Mouse (Mus musculus): ENCODE data around the gene Fam171a2. TPM values are rescaled to one million over a fixed set of nuclear protein-coding genes. Genes with fewer than 3 reads are reported as not detected.
"Not testable (repeated sequence)": the region's sequence is repeated elsewhere in the genome, so short reads cannot be mapped to it uniquely, and the experiment has no call there.

Gene Fam171a2
- total RNA-seq, 4 experiments from 2014 or later, result 2.5 to 5.4 (median 3.6) TPM

- peak; percentile 93 for DNase-seq (ENCODE audit: low spot score)
These were observed 35.8 kb downstream of the Fam171a2 start for GRCm38 (mm10) chr11:102411704-102412103.

GRCm38 (mm10) chr11:102411061-102411460, 36.4 kb downstream of the Fam171a2 start:
- no peak for DNase-seq (ENCODE audit: low spot score)

GRCm38 (mm10) chr11:102410345-102410744, 37.1 kb downstream of the Fam171a2 start:
- DNase-seq (ENCODE audit: low spot score), result not testable (repeated sequence)

GRCm38 (mm10) chr11:102409795-102410330, 37.6 kb downstream of the Fam171a2 start:
- DNase-seq (ENCODE audit: low spot score), result no peak

GRCm38 (mm10) chr11:102408888-102409794, 38.3 kb downstream of the Fam171a2 start:
- DNase-seq (ENCODE audit: low spot score), result no peak

GRCm38 (mm10) chr11:102408344-102408876, 39.1 kb downstream of the Fam171a2 start:
- peak; percentile 100 for DNase-seq (ENCODE audit: low spot score)

GRCm38 (mm10) chr11:102407834-102408215, 39.7 kb downstream of the Fam171a2 start, which contains the start of gene Slc25a39:
Gene Slc25a39 (minus strand): TSS chr11:102407946.
- no peak for DNase-seq (ENCODE audit: low spot score)

- DNase-seq (ENCODE audit: low spot score), result peak; percentile 83
These were observed 40.3 kb downstream of the Fam171a2 start for GRCm38 (mm10) chr11:102406900-102407833.

- no peak for DNase-seq (ENCODE audit: low spot score)
These were observed 41.1 kb downstream of the Fam171a2 start for GRCm38 (mm10) chr11:102406401-102406800.

GRCm38 (mm10) chr11:102405544-102406285, 41.8 kb downstream of the Fam171a2 start:
- no peak for DNase-seq (ENCODE audit: low spot score)

GRCm38 (mm10) chr11:102404161-102405010, 43.1 kb downstream of the Fam171a2 start:
- no peak for DNase-seq (ENCODE audit: low spot score)

GRCm38 (mm10) chr11:102403657-102404056, 43.8 kb downstream of the Fam171a2 start:
- DNase-seq (ENCODE audit: low spot score), result no peak

GRCm38 (mm10) chr11:102401898-102402500, 45.5 kb downstream of the Fam171a2 start:
- DNase-seq (ENCODE audit: low spot score), result no peak

GRCm38 (mm10) chr11:102400513-102401084, 46.9 kb downstream of the Fam171a2 start:
- DNase-seq (ENCODE audit: low spot score), result no peak

- DNase-seq (ENCODE audit: low spot score), result no peak
These were observed 47.8 kb downstream of the Fam171a2 start for GRCm38 (mm10) chr11:102399610-102400072.

GRCm38 (mm10) chr11:102399107-102399506, 48.4 kb downstream of the Fam171a2 start:
- DNase-seq (ENCODE audit: low spot score), result no peak

GRCm38 (mm10) chr11:102398007-102398825, 49.3 kb downstream of the Fam171a2 start:
- DNase-seq (ENCODE audit: low spot score), result no peak

- no peak for DNase-seq (ENCODE audit: low spot score)
These were observed 50.8 kb downstream of the Fam171a2 start for GRCm38 (mm10) chr11:102396671-102397141.

Data from heart, adult 8-10 months (tissue).